Mouse (Mus musculus) kidney, embryonic 14.5 days (tissue): ENCODE results near the gene Olfr765. TPM values are rescaled to one million over a fixed set of nuclear protein-coding genes. Genes with fewer than 3 reads are reported as not detected.
"Not testable (repeated sequence)": the region's sequence is repeated elsewhere in the genome, so short reads cannot be mapped to it uniquely, and the experiment has no call there.

Source experiments
- ATAC-seq: fragments of 200-750 bp; cut with Nextera tagmentation; 2 replicates; pipeline ENCODE4 v1.8.0; 2017; ENCODE audit warnings: moderate number of reproducible peaks, mild to moderate bottlenecking, moderate TSS enrichment, moderate library complexity; ENCODE audit not compliant: low FRiP score, low TSS enrichment
- H3K27ac ChIP-seq: fragments of 300-500 bp; sonication (generic); 2 replicates; pipeline ENCODE4 v1.5.1; 2014; ENCODE audit warnings: low read depth, mild to moderate bottlenecking, low read length, moderate library complexity, mixed read lengths
- H3K27me3 ChIP-seq: fragments of 300-500 bp; sonication (generic); 2 replicates; pipeline ENCODE4 v1.6.1; 2014; ENCODE audit warnings: mild to moderate bottlenecking, low read length; ENCODE audit not compliant: control insufficient read depth, insufficient read depth
- H3K36me3 ChIP-seq: fragments of 300-500 bp; sonication (generic); 2 replicates; pipeline ENCODE4 v1.6.1; 2014; ENCODE audit warnings: low read length, mixed read lengths; ENCODE audit not compliant: control insufficient read depth, insufficient read depth
- H3K4me1 ChIP-seq: fragments of 300-500 bp; sonication (generic); 2 replicates; pipeline ENCODE4 v1.6.1; 2014; ENCODE audit warnings: low read length, mixed read lengths; ENCODE audit not compliant: control insufficient read depth, insufficient read depth
- H3K4me2 ChIP-seq: fragments of 300-500 bp; sonication (generic); replicated peaks from 2 replicates; pipeline ENCODE4 v1.6.1; 2014; ENCODE audit warnings: low read depth, mild to moderate bottlenecking, low read length
- H3K4me3 ChIP-seq: fragments of 300-500 bp; sonication (generic); 2 replicates; pipeline ENCODE4 v1.5.1; 2014; ENCODE audit warnings: mild to moderate bottlenecking, low read length
- H3K9ac ChIP-seq: fragments of 300-500 bp; sonication (generic); 2 replicates; pipeline ENCODE4 v1.6.1; 2014; ENCODE audit warnings: low read depth, mild to moderate bottlenecking, low read length, moderate library complexity
- H3K9me3 ChIP-seq: fragments of 300-500 bp; sonication (generic); 2 replicates; pipeline ENCODE4 v1.6.1; 2016; ENCODE audit warnings: low read length; ENCODE audit not compliant: control insufficient read depth
- WGBS: fragments of 180-500 bp; shearing (Covaris S2); extraction: QIAGEN DNeasy Blood & Tissue Kit; methylation state at CpG from one replicate; pipeline ENCODE4 v1.1.7; 2014; 5-methylcytosine and 5-hydroxymethylcytosine counted together
- polyA plus RNA-seq: library from polyadenylated mRNA; unstranded; fragments of >200 nt; fragmentation: Nextera tagmentation; extraction: Ambion mirVana; gene quantifications from 2 replicates; pipeline ENCODE4 v1.2.1, GENCODE M21; 2014

Gene Olfr765
- polyA plus RNA-seq, 1 experiment from 2014 or later, result not detected

DNA sequence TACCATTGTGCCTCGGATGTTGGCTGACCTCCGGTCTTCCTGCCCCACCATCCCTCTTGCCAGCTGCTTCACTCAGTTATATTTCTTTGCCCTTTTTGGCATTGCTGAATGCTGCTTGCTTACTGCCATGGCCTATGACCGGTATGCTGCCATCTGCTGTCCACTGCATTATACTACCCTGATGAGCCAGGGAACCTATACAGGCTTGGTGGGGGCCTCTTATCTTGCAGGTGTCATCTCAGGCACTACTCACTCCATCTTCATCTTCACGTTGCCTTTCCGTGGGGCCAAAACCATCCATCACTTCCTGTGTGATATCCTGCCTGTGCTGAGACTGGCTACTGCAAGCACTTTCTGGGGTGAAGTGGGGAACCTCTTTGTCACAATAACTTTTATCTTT, 38.3 kb downstream of the Olfr765 start:
- not testable (repeated sequence) for ATAC-seq, H3K9me3 ChIP-seq
- WGBS, result 33% methylated on average over 1 of the region's 5 CpGs

DNA sequence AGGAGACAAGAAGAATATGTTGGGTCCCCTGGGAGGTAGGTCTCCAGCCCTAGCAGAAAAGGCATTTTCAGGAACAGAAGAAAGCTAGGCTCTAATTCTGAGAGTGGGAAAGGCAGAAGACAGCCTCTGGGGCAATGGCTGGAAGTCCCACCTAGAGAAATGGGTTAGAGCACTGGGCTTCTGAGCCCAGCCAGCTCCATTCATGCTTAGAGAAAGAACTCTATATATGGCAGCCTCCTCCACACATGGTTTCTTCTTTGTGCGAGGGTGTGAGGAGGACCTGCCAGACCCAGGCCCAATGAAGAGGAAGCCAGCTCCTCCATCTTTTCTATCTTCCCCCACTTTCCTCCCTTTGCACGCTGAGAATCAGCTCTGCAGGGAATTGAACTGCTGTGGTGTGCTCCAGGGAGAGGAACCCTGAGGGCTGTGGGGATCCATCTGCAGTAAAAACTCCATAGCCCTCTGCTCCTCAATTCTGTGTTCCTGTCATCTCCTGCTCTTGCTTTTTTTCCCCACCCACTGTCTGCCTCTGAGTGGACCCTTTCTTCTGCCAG, 39.4 kb downstream of the Olfr765 start, which contains the start of gene Olfr763:
Gene Olfr763 (plus strand): TSS at position 504 of the 554 bp plus-strand sequence.
- Histone ChIP-seq H3K27ac (no peak within 1 kb of the TSS), H3K4me3 (no peak within 1 kb of the TSS), H3K4me1 (no peaks in the 10 kb centered on the region), H3K27me3 (no peaks in the 10 kb centered on the region), H3K9me3 (no peaks in the 10 kb centered on the region), H3K4me2 (no peak within 1 kb of the TSS), H3K36me3 (no peaks in the 10 kb centered on the region), H3K9ac (no peak within 1 kb of the TSS)
- no peak for ATAC-seq
- WGBS, result 65% methylated on average over 2 of the region's 2 CpGs

More for the DNA sequence above, 38.3 kb downstream of the Olfr765 start:
- H3K27ac ChIP-seq, H3K4me2 ChIP-seq, H3K36me3 ChIP-seq, H3K4me1 ChIP-seq, H3K9ac ChIP-seq, H3K27me3 ChIP-seq, H3K4me3 ChIP-seq: not testable (repeated sequence)

DNA sequence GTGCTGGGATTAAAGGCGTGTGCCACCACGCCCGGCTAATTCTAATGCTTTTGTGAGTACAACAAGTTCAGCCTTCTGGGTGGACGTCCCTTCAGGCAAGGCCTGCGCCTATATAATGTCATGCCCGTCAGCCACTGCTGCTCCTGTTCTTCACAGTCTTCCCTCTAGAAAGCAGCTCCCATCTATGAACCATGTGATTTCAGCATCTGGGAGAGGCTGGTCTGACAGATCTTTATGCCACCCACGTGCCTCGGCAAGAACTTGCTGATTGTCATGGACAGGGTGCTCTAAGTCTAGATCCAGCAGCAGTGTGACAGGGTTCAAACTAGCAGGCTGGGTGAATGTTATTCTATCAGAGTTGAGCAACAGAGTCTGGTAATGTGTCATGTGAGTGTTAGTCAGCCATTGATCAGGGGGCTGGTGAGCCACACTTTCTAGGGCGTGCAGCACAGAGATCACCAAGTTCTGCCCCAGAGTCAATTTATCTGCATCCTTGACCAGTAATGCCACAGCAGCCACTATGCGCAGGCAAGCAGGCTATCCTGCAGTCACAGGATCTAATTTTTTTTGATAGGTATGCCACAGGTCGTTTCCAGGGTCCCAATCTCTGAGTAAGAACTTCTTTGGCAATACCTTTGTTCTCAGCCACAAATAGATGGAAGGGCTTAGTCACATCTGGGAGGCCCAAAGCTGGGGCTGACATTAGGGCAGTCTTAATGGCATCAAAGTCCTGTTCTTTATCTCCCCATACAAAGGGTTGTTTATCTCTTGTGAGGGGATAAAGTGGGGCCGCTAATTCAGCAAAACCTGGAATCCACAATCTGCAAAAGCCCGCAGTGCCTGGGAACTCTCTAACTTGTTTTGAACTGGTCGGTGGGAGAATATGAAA, 45.5 kb downstream of the Olfr765 start:
- ATAC-seq, result no peak

DNA sequence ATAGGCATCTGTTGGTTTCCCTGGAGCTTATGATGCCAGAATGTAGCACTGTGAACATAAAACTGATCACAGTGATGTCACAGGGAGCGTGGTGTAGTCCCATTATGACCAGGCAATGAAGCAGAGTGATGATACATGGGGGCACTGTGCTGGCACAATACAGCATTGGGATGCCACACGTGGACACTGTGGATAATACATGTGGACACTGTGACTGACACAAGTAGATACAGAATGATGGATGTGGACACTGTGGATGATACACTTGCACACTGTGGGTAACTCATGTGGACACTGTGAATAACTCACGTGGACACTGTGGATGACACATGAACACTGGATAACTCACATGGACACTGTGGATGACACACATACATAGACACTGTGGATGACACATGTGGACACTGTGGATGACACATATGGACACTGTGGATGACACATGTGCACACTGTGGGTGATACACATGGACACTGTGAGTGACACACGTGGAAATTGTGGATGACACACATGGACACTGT, 53.2 kb downstream of the Olfr765 start:
- Histone ChIP-seq H3K9me3 (no peaks in the 10 kb centered on the region), H3K9ac (no peak overlapping the region), H3K27me3 (no peaks in the 10 kb centered on the region; the same call in 1 of the 2 replicates), H3K4me1 (no peaks in the 10 kb centered on the region), H3K36me3 (no peaks in the 10 kb centered on the region), H3K4me2 (no peak overlapping the region), H3K4me3 (no peak overlapping the region), H3K27ac (no peak overlapping the region)
- no peak for ATAC-seq
- WGBS, result 78% methylated on average over 4 of the region's 4 CpGs

More for the DNA sequence above, 45.5 kb downstream of the Olfr765 start:
- no peaks in the 10 kb centered on the region for H3K9me3 ChIP-seq
- H3K27ac ChIP-seq, result no peak overlapping the region
- H3K4me1 ChIP-seq, result no peaks in the 10 kb centered on the region
- WGBS, result 86% methylated on average over 14 of the region's 14 CpGs
- H3K36me3 ChIP-seq, result no peaks in the 10 kb centered on the region
- no peaks in the 10 kb centered on the region for H3K27me3 ChIP-seq
- no peak overlapping the region for H3K4me3 ChIP-seq
- H3K4me2 ChIP-seq, result no peak overlapping the region
- no peak overlapping the region for H3K9ac ChIP-seq

DNA sequence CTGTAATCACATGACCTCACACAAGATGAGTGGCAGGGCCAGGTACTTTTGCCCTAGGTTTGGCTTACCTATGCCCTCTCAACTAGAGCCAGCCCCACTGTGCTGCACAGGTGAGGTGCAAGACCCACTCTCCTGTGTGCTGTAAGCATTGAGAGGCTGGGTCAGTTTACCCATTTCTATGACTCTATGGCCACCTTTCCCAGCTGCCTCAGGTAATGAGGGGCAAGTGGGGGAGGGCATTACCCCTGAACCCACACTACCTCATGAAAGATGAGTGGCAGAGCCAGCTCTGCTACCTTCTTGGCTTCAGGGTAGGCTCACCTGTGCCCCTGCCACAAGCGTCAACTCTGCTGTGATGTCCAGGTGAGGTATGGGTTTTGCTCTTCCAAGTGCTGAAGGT, 54.0 kb downstream of the Olfr765 start:
- WGBS, result 85% methylated on average over 1 of the region's 1 CpGs
- Histone ChIP-seq H3K4me3 (no peak overlapping the region), H3K9me3 (no peaks in the 10 kb centered on the region), H3K36me3 (no peaks in the 10 kb centered on the region), H3K27ac (no peak overlapping the region), H3K4me1 (no peaks in the 10 kb centered on the region), H3K4me2 (no peak overlapping the region), H3K27me3 (no peaks in the 10 kb centered on the region; the same call in 1 of the 2 replicates), H3K9ac (no peak overlapping the region)
- ATAC-seq, result no peak

Other genes with a start within 250 kb of the Olfr765 start
- gene Dnajc14, start 245.9 kb downstream of the Olfr765 start, polyA plus RNA-seq, result 25.8 and 36.9 TPM in 2 replicates
- gene Tmem198b, start 245.6 kb downstream of the Olfr765 start, polyA plus RNA-seq, result 14.6 and 15.9 TPM in 2 replicates
- gene Sarnp, start 232.7 kb downstream of the Olfr765 start, polyA plus RNA-seq, result 219 and 284 TPM in 2 replicates
- gene Ormdl2, start 228.4 kb downstream of the Olfr765 start, polyA plus RNA-seq, result 86.6 and 106 TPM in 2 replicates
- 7.2 and 8.7 TPM in 2 replicates for gene Gdf11, start 158.3 kb downstream of the Olfr765 start, polyA plus RNA-seq
- gene Cd63, start 149.0 kb downstream of the Olfr765 start, polyA plus RNA-seq, result 479 and 521 TPM in 2 replicates
- gene Rdh5, start 127.1 kb downstream of the Olfr765 start, polyA plus RNA-seq, result 14.5 and 15.7 TPM in 2 replicates
- gene Bloc1s1, start 126.0 kb downstream of the Olfr765 start, polyA plus RNA-seq, result 219 and 258 TPM in 2 replicates
- 0.77 and 1.3 TPM in 2 replicates for gene Itga7, start 116.2 kb downstream of the Olfr765 start, polyA plus RNA-seq
- gene Mettl7b, start 89.0 kb downstream of the Olfr765 start, polyA plus RNA-seq, result 0.21 and 1.4 TPM in 2 replicates
- gene Olfr9, start 60.6 kb downstream of the Olfr765 start, polyA plus RNA-seq, result not detected in 2 replicates
- gene Olfr763, start 39.2 kb downstream of the Olfr765 start, polyA plus RNA-seq, result not detected in 2 replicates
- gene Olfr764-ps1, start 10.1 kb downstream of the Olfr765 start, polyA plus RNA-seq, result not detected in 2 replicates
- not detected in 2 replicates for gene Olfr766-ps1, start 19.0 kb upstream of the Olfr765 start, polyA plus RNA-seq
- gene Olfr767, start 32.9 kb upstream of the Olfr765 start, polyA plus RNA-seq, result not detected in 2 replicates
- gene Olfr768, start 49.4 kb upstream of the Olfr765 start, polyA plus RNA-seq, result not detected in 2 replicates
- gene Olfr769, start 67.9 kb upstream of the Olfr765 start, polyA plus RNA-seq, result not detected in 2 replicates
- gene Olfr770, start 89.0 kb upstream of the Olfr765 start, polyA plus RNA-seq, result not detected in 2 replicates
- gene Olfr771, start 114.8 kb upstream of the Olfr765 start, polyA plus RNA-seq, result not detected in 2 replicates
- gene Olfr772, start 127.9 kb upstream of the Olfr765 start, polyA plus RNA-seq, result not detected in 2 replicates
- not detected in 2 replicates for gene Olfr773, start 137.4 kb upstream of the Olfr765 start, polyA plus RNA-seq
- gene Olfr774, start 186.2 kb upstream of the Olfr765 start, polyA plus RNA-seq, result not detected in 2 replicates
- not detected in 2 replicates for gene Olfr775, start 198.4 kb upstream of the Olfr765 start, polyA plus RNA-seq
- gene Olfr776, start 209.1 kb upstream of the Olfr765 start, polyA plus RNA-seq, result not detected in 2 replicates
- gene Olfr777, start 221.5 kb upstream of the Olfr765 start, polyA plus RNA-seq, result not detected in 2 replicates